Mouse (Mus musculus) kidney, adult 2 months (tissue): ENCODE data around the gene Pop4.

Experiments
- CTCF ChIP-seq: fragments of 200-500 bp; conservative IDR thresholded peaks from 2 replicates; pipeline ENCODE4 v1.5.1; 2011; ENCODE audit warnings: low read depth, mild to moderate bottlenecking, control low read depth, low read length, moderate library complexity, mixed read lengths; ENCODE audit not compliant: insufficient read depth, insufficient read length
- POLR2A ChIP-seq: fragments of 200-500 bp; IDR thresholded peaks from one replicate; pipeline ENCODE4 v1.6.1; 2011; ENCODE audit warnings: low read depth, low read length, control low read depth

- no peak for TF ChIP-seq POLR2A
- no peak for TF ChIP-seq CTCF
Measured at GRCm38 (mm10) chr7:38271859-38272258, 636 bp upstream of the Pop4 start.
